Mouse (Mus musculus): ENCODE data around the gene Gm27179.
"Not testable (repeated sequence)": the region's sequence is repeated elsewhere in the genome, so short reads cannot be mapped to it uniquely, and the experiment has no call there.

- not testable (repeated sequence) for TF ChIP-seq POLR2A (IDR thresholded peaks at IDR 0.05; ENCODE audit: borderline replicate concordance, low read depth, low read length); CTCF (IDR thresholded peaks at IDR 0.05; ENCODE audit: low read depth, low read length)
These were observed 35.0 kb upstream of the Gm27179 start for GRCm38 (mm10) chr14:69547310-69547709.

Measured in bone marrow macrophage, adult 2 months (primary cell).